Mouse (Mus musculus) natural killer cell, adult 2 months (primary cell): ENCODE measurements around the gene Gtf2h1.
"Not testable (repeated sequence)": the region's sequence is repeated elsewhere in the genome, so short reads cannot be mapped to it uniquely, and the experiment has no call there.

Source experiments
- DNase-seq, 2 experiments: peaks; one replicate each; pipeline ENCODE4 v3.0.0; 2022; ENCODE audit warnings: low spot score in 2 of 2

The Gtf2h1 gene

GRCm38 (mm10) chr7:46830799-46831590, 35.1 kb downstream of the Gtf2h1 start:
- peak; percentile 26 to 38 for DNase-seq

GRCm38 (mm10) chr7:46831693-46832092, 35.8 kb downstream of the Gtf2h1 start:
- DNase-seq, result no peak

- not testable (repeated sequence) for DNase-seq
Measured at GRCm38 (mm10) chr7:46832112-46832810, 36.4 kb downstream of the Gtf2h1 start.

GRCm38 (mm10) chr7:46833266-46833665, 37.4 kb downstream of the Gtf2h1 start:
- DNase-seq, result peak; percentile 36 to 47

- DNase-seq, result no peak
Measured at GRCm38 (mm10) chr7:46833670-46834255, 37.9 kb downstream of the Gtf2h1 start.

GRCm38 (mm10) chr7:46834994-46835610, 39.2 kb downstream of the Gtf2h1 start:
- no peak for DNase-seq

- DNase-seq, result no peak
Measured at GRCm38 (mm10) chr7:46836357-46836756, 40.5 kb downstream of the Gtf2h1 start.

GRCm38 (mm10) chr7:46837073-46837472, 41.2 kb downstream of the Gtf2h1 start:
- DNase-seq, result no peak

GRCm38 (mm10) chr7:46838104-46838671, 42.3 kb downstream of the Gtf2h1 start:
- DNase-seq, result no peak

GRCm38 (mm10) chr7:46838891-46839302, 43.0 kb downstream of the Gtf2h1 start:
- DNase-seq, result peak; percentile 39 to 64

- no peak for DNase-seq
Measured at GRCm38 (mm10) chr7:46839446-46839845, 43.5 kb downstream of the Gtf2h1 start.

GRCm38 (mm10) chr7:46839861-46840260, 44.0 kb downstream of the Gtf2h1 start:
- no peak for DNase-seq

- DNase-seq, result no peak
Measured at GRCm38 (mm10) chr7:46840326-46840725, 44.4 kb downstream of the Gtf2h1 start.

- DNase-seq, result no peak
Measured at GRCm38 (mm10) chr7:46840787-46841525, 45.1 kb downstream of the Gtf2h1 start, which contains the start of gene Ldha. Gene Ldha, plus strand, starts transcription at chr7:46841475.

- DNase-seq, result no peak
Measured at GRCm38 (mm10) chr7:46842278-46842677, 46.4 kb downstream of the Gtf2h1 start.

- no peak for DNase-seq
Measured at GRCm38 (mm10) chr7:46843576-46843975, 47.7 kb downstream of the Gtf2h1 start.

GRCm38 (mm10) chr7:46845211-46845977, 49.5 kb downstream of the Gtf2h1 start:
- peak; percentile 87 to 88 for DNase-seq

- DNase-seq, result no peak
Measured at GRCm38 (mm10) chr7:46845978-46846485, 50.1 kb downstream of the Gtf2h1 start.

- peak; percentile 58 to 71 for DNase-seq
Measured at GRCm38 (mm10) chr7:46846486-46847244, 50.8 kb downstream of the Gtf2h1 start.
